Mouse (Mus musculus): ENCODE data around the gene Foxa3.
"Not testable (repeated sequence)": the region's sequence is repeated elsewhere in the genome, so short reads cannot be mapped to it uniquely, and the experiment has no call there.

Foxa3 gene

GRCm38 (mm10) chr7:19023357-19023814 is at the start of gene Foxa3:
TSS of gene Foxa3 (minus strand) at chr7:19023538.
- in situ Hi-C loops (cut with MboI), result no loop called here

GRCm38 (mm10) chr7:19071024-19071423 is 47.7 kb upstream of the Foxa3 start:
- in situ Hi-C loops (cut with MboI), result not testable (repeated sequence)

- in situ Hi-C loops (cut with MboI), result no loop called here
Observed at GRCm38 (mm10) chr7:19069500-19069899, 46.2 kb upstream of the Foxa3 start.

GRCm38 (mm10) chr7:19068707-19069106 is 45.4 kb upstream of the Foxa3 start:
- in situ Hi-C loops (cut with MboI), result no loop called here

- in situ Hi-C loops (cut with MboI), result no loop called here
Observed at GRCm38 (mm10) chr7:19067935-19068334, 44.6 kb upstream of the Foxa3 start.

GRCm38 (mm10) chr7:19067063-19067462 is 43.7 kb upstream of the Foxa3 start:
- in situ Hi-C loops (cut with MboI), result no loop called here

- in situ Hi-C loops (cut with MboI), result no loop called here
Observed at GRCm38 (mm10) chr7:19065896-19066295, 42.6 kb upstream of the Foxa3 start.

- in situ Hi-C loops (cut with MboI), result no loop called here
Observed at GRCm38 (mm10) chr7:19057405-19057804, 34.1 kb upstream of the Foxa3 start.

GRCm38 (mm10) chr7:19055108-19055507 is 31.8 kb upstream of the Foxa3 start:
- in situ Hi-C loops (cut with MboI), result no loop called here

GRCm38 (mm10) chr7:19054777-19055076 is 31.4 kb upstream of the Foxa3 start:
- in situ Hi-C loops (cut with MboI), result no loop called here

GRCm38 (mm10) chr7:19054047-19054776 is 30.9 kb upstream of the Foxa3 start, which contains the start of gene Rsph6a:
TSS of gene Rsph6a (plus strand) at chr7:19054690.
- in situ Hi-C loops (cut with MboI), result no loop called here

GRCm38 (mm10) chr7:19053136-19053532 is 29.8 kb upstream of the Foxa3 start:
- in situ Hi-C loops (cut with MboI), result no loop called here

GRCm38 (mm10) chr7:19052345-19053135 is 29.2 kb upstream of the Foxa3 start:
- in situ Hi-C loops (cut with MboI), result no loop called here

GRCm38 (mm10) chr7:19051161-19051560 is 27.8 kb upstream of the Foxa3 start:
- in situ Hi-C loops (cut with MboI), result no loop called here

GRCm38 (mm10) chr7:19050172-19050571 is 26.8 kb upstream of the Foxa3 start:
- in situ Hi-C loops (cut with MboI), result no loop called here

- in situ Hi-C loops (cut with MboI), result no loop called here
Observed at GRCm38 (mm10) chr7:19049252-19049651, 25.9 kb upstream of the Foxa3 start.

- in situ Hi-C loops (cut with MboI), result no loop called here
Observed at GRCm38 (mm10) chr7:19048006-19048527, 24.7 kb upstream of the Foxa3 start.

- in situ Hi-C loops (cut with MboI), result no loop called here
Observed at GRCm38 (mm10) chr7:19046286-19047069, 23.1 kb upstream of the Foxa3 start.

- in situ Hi-C loops (cut with MboI), result no loop called here
Observed at GRCm38 (mm10) chr7:19044616-19045015, 21.3 kb upstream of the Foxa3 start.

- in situ Hi-C loops (cut with MboI), result no loop called here
Observed at GRCm38 (mm10) chr7:19031641-19032040, 8.3 kb upstream of the Foxa3 start.

GRCm38 (mm10) chr7:19029084-19029653 is 5.8 kb upstream of the Foxa3 start:
- in situ Hi-C loops (cut with MboI), result no loop called here

- in situ Hi-C loops (cut with MboI), result no loop called here
Observed at GRCm38 (mm10) chr7:19028067-19028466, 4.7 kb upstream of the Foxa3 start.
